Mouse (Mus musculus) liver, adult 2 months (tissue): ENCODE measurements around the gene Mtch1.

Experiments used
- CTCF ChIP-seq: fragments of 200-500 bp; IDR thresholded peaks from 2 replicates; pipeline ENCODE4 v1.5.1; 2011; ENCODE audit warnings: low read depth, low read length, control low read depth
- POLR2A ChIP-seq: fragments of 200-500 bp; IDR thresholded peaks from 2 replicates; pipeline ENCODE4 v1.6.1; 2011; ENCODE audit warnings: low read length, control low read depth; ENCODE audit not compliant: insufficient read depth; ENCODE audit errors: extremely low read depth

- no peak for TF ChIP-seq CTCF
- no peak for TF ChIP-seq POLR2A
Observed at GRCm38 (mm10) chr17:29292996-29293395, 54.7 kb downstream of the Mtch1 start.
